In genomic region chr13:10065776-10066175, GRCm38 (mm10) we compare ENCODE assay signal across 14 mouse cellular contexts.
DNase-seq lines count a peak whose midpoint lies in the region; ATAC-seq lines count a peak whose summit lies in the region.
"Had no signal": no experiment of that assay in that cellular context is flagged by ENCODE, and none has a peak within 500 bp of the region (broad histone marks: within the 10 kb centered on the region; RNA-seq: fewer than 3 reads in every experiment).

No protein-coding gene starts in this region.

- no peak for ATAC-seq in midbrain, embryonic 11.5 days (ENCODE audit: low FRiP score)
- no peak for ATAC-seq in midbrain, embryonic 16.5 days
- no peak for ATAC-seq in hindbrain, embryonic 11.5 days (ENCODE audit: low FRiP score)
- ATAC-seq: intestine, embryonic 15.5 days had no signal

- no peak overlapping the region for H3K4me2 ChIP-seq in midbrain, embryonic 11.5 days
- no peak overlapping the region for H3K4me2 ChIP-seq in midbrain, embryonic 16.5 days (ENCODE audit: low read length)
- no peak overlapping the region for H3K4me2 ChIP-seq in hindbrain, embryonic 11.5 days (replicated peaks; ENCODE audit: low read depth, low read length)
- H3K4me2 ChIP-seq: heart, embryonic 13.5 days; intestine, embryonic 15.5 days; limb, embryonic 13.5 days; neural tube, embryonic 12.5 days had no signal

- 51% methylated on average over 2 of the region's 2 CpGs for WGBS in midbrain, embryonic 11.5 days
- 49% methylated on average over 2 of the region's 2 CpGs for WGBS in midbrain, embryonic 16.5 days
- 72% methylated on average over 2 of the region's 2 CpGs for WGBS in hindbrain, embryonic 11.5 days

- peak; percentile 62 for DNase-seq in midbrain, embryonic 11.5 days (ENCODE audit: low spot score, missing footprints)
- peak; percentile 68 for DNase-seq in induced T-regulatory cell, adult 2 months (ENCODE audit: low read depth)
- DNase-seq in spleen, postnatal 10 days (ENCODE audit: low spot score in 2 of 2), result peak; percentile 8 to 32
- no peak for DNase-seq in hindbrain, embryonic 11.5 days (ENCODE audit: low spot score)
- DNase-seq in layer of hippocampus, postnatal 10 days (ENCODE audit: low spot score in 2 of 2), result no peak
- DNase-seq in cerebellum, postnatal 10 days, result no peak
- DNase-seq: adrenal gland, adult 8-10 months; layer of hippocampus, adult 9-11 months had no signal

- no peak overlapping the region for H3K4me3 ChIP-seq in midbrain, embryonic 11.5 days (ENCODE audit: low read depth, low read length)
- H3K4me3 ChIP-seq in midbrain, embryonic 16.5 days (ENCODE audit: low read depth, low read length), result no peak overlapping the region
- no peak overlapping the region for H3K4me3 ChIP-seq in hindbrain, embryonic 11.5 days (ENCODE audit: low read depth, low read length)
- H3K4me3 ChIP-seq: heart, embryonic 13.5 days; intestine, embryonic 15.5 days; limb, embryonic 13.5 days; neural tube, embryonic 12.5 days had no signal

- no peaks in the 10 kb centered on the region for H3K36me3 ChIP-seq in midbrain, embryonic 11.5 days (ENCODE audit: control insufficient read depth, insufficient read depth, low read length)
- H3K36me3 ChIP-seq in midbrain, embryonic 16.5 days (ENCODE audit: control insufficient read depth, insufficient read depth, low read length), result no peaks in the 10 kb centered on the region
- no peaks in the 10 kb centered on the region for H3K36me3 ChIP-seq in hindbrain, embryonic 11.5 days (ENCODE audit: control insufficient read depth, insufficient read depth, low read length)
- H3K36me3 ChIP-seq: heart, embryonic 13.5 days; intestine, embryonic 15.5 days; limb, embryonic 13.5 days; neural tube, embryonic 12.5 days had no signal

- no peaks in the 10 kb centered on the region for H3K4me1 ChIP-seq in midbrain, embryonic 11.5 days (ENCODE audit: control insufficient read depth, insufficient read depth, low read length)
- no peaks in the 10 kb centered on the region for H3K4me1 ChIP-seq in midbrain, embryonic 16.5 days (ENCODE audit: control insufficient read depth, insufficient read depth, low read length)
- no peaks in the 10 kb centered on the region for H3K4me1 ChIP-seq in hindbrain, embryonic 11.5 days (replicated peaks; ENCODE audit: control insufficient read depth, insufficient read depth, low read length)
- H3K4me1 ChIP-seq: heart, embryonic 13.5 days; limb, embryonic 13.5 days; neural tube, embryonic 12.5 days had no signal

- H3K9me3 ChIP-seq in midbrain, embryonic 11.5 days (ENCODE audit: control insufficient read depth, low read length), result no peaks in the 10 kb centered on the region
- no peaks in the 10 kb centered on the region for H3K9me3 ChIP-seq in midbrain, embryonic 16.5 days (replicated peaks; ENCODE audit: control insufficient read depth, low read length, poor library complexity, severe bottlenecking)
- H3K9me3 ChIP-seq in hindbrain, embryonic 11.5 days (ENCODE audit: control insufficient read depth, low read length), result no peaks in the 10 kb centered on the region
- H3K9me3 ChIP-seq: intestine, embryonic 15.5 days; limb, embryonic 13.5 days; neural tube, embryonic 12.5 days had no signal

- H3K27me3 ChIP-seq in midbrain, embryonic 11.5 days (ENCODE audit: control insufficient read depth, insufficient read depth, low read length), result no peaks in the 10 kb centered on the region
- no peaks in the 10 kb centered on the region for H3K27me3 ChIP-seq in midbrain, embryonic 16.5 days (ENCODE audit: control insufficient read depth, insufficient read depth, low read depth, low read length)
- H3K27me3 ChIP-seq in hindbrain, embryonic 11.5 days (ENCODE audit: control insufficient read depth, insufficient read depth, low read length), result no peaks in the 10 kb centered on the region
- H3K27me3 ChIP-seq: heart, embryonic 13.5 days; intestine, embryonic 15.5 days; limb, embryonic 13.5 days; neural tube, embryonic 12.5 days had no signal

- H3K9ac ChIP-seq in midbrain, embryonic 11.5 days (ENCODE audit: low read length), result no peak overlapping the region
- no peak overlapping the region for H3K9ac ChIP-seq in midbrain, embryonic 16.5 days (ENCODE audit: low read depth, low read length)
- no peak overlapping the region for H3K9ac ChIP-seq in hindbrain, embryonic 11.5 days (ENCODE audit: low read depth, low read length)
- H3K9ac ChIP-seq: heart, embryonic 13.5 days; intestine, embryonic 15.5 days; limb, embryonic 13.5 days; neural tube, embryonic 12.5 days had no signal

- H3K27ac ChIP-seq in midbrain, embryonic 11.5 days (ENCODE audit: low read depth, low read length), result no peak overlapping the region
- no peak overlapping the region for H3K27ac ChIP-seq in midbrain, embryonic 16.5 days (ENCODE audit: low read length)
- no peak overlapping the region for H3K27ac ChIP-seq in hindbrain, embryonic 11.5 days (ENCODE audit: low read depth, low read length)
- H3K27ac ChIP-seq: heart, embryonic 13.5 days; intestine, embryonic 15.5 days; limb, embryonic 13.5 days; macrophage; neural tube, embryonic 12.5 days had no signal

Comparison
In these comparisons a context has a peak if more than half of its experiments do, and no peak if none do; other contexts are left out.
1. DNase-seq: peak in midbrain, embryonic 11.5 days (single experiment), induced T-regulatory cell, adult 2 months (single experiment) and spleen, postnatal 10 days (2 of 2); none in hindbrain, embryonic 11.5 days (single experiment), layer of hippocampus, postnatal 10 days (0 of 2) and cerebellum, postnatal 10 days (0 of 2).